9 mouse cellular contexts compared by ENCODE assay signal in the genomic region with DNA sequence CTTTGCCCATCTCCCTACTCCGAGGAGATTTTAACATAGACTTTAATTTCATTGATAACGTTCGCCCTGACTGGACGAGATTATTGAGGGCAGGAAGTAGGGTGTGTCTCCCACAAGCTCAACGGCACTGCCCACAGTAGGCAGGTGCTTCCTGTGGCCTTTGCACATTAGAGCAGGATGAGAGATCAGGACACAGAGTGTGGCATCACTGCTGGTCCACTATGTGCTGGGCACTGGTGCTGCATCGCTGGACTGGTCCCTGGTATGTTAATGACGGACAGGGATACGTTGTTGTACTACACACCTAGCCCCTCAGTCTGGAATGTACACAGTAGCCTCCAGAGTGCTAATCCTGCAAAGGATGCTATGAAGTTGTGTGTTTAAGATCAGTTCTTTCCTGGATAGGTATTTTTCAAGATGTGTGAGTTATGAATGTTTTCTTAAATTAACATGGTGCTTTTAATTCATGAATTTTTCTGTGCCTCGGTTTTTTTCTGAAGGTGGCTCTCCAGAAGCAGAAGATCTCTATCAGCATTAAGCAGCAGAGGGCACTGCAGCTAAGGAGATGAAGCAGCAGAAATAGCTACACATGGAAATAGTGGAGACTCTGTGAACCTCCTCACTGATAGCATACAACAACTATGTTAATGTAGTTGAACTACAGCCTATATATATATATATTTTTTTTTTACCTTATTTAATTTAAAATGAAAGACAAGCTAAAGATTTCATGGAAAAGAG.
A peak's percentile ranks its signal among the peaks of the same experiment; 100 is the strongest.
DNase-seq lines count a peak whose midpoint lies in the region; ATAC-seq and TF ChIP-seq lines count a peak whose summit lies in the region.
"Had no signal": no experiment of that assay in that cellular context is flagged by ENCODE, and none has a peak within 500 bp of the region (broad histone marks: within the 10 kb centered on the region; RNA-seq: fewer than 3 reads in every experiment).

No protein-coding gene starts in this region.

- H3K9ac ChIP-seq in liver, embryonic 12.5 days = peak overlapping the region; percentile 40; the same call in 1 of the 2 replicates
- no peak overlapping the region for H3K9ac ChIP-seq in stomach, postnatal 0 days (ENCODE audit: low read length)
- H3K9ac ChIP-seq: embryonic facial prominence, embryonic 15.5 days had no signal

- peak; percentile 72 for ATAC-seq in liver, embryonic 12.5 days
- 0 out of 2 replicates have a peak, but pooled peaks have one; percentile 26 for ATAC-seq in stomach, postnatal 0 days (ENCODE audit: low FRiP score, low TSS enrichment)

- TF ChIP-seq CTCF in stomach, postnatal 0 days (IDR thresholded peaks at IDR 0.05; ENCODE audit: low read depth) = peak; percentile 78

- no peaks in the 10 kb centered on the region for H3K9me3 ChIP-seq in liver, embryonic 12.5 days (replicated peaks)
- no peaks in the 10 kb centered on the region for H3K9me3 ChIP-seq in stomach, postnatal 0 days (ENCODE audit: control insufficient read depth, low read length)
- H3K9me3 ChIP-seq: embryonic facial prominence, embryonic 15.5 days had no signal

- no peaks in the 10 kb centered on the region for H3K36me3 ChIP-seq in liver, embryonic 12.5 days
- H3K36me3 ChIP-seq in stomach, postnatal 0 days (ENCODE audit: control insufficient read depth, insufficient read depth, low read length) = no peaks in the 10 kb centered on the region
- H3K36me3 ChIP-seq: embryonic facial prominence, embryonic 15.5 days had no signal

- WGBS in liver, embryonic 12.5 days (ENCODE audit: insufficient replicate concordance) = 29% methylated on average over 9 of the region's 9 CpGs
- WGBS in stomach, postnatal 0 days = 53% methylated on average over 9 of the region's 9 CpGs

- TF ChIP-seq EP300 in stomach, postnatal 0 days (optimal IDR thresholded peaks at IDR 0.05) = no peak

- DNase-seq in 3T3-L1 (ENCODE audit: low read depth, low spot score) = peak; percentile 29
- peak; percentile 18 for DNase-seq in Muller cell, postnatal 12 days (ENCODE audit: inconsistent ontology term)
- peak; percentile 64 for DNase-seq in cerebellum, adult 9-11 months
- peak; percentile 38 to 85 for DNase-seq in frontal cortex, adult 2 months (ENCODE audit: extremely low spot score in 1 of 2, low spot score in 1 of 2)
- peak; percentile 54 for DNase-seq in kidney, adult 9 months
- peak; percentile 24 to 64 for DNase-seq in natural killer cell, adult 2 months (ENCODE audit: low spot score in 2 of 2)
- DNase-seq in stomach, postnatal 0 days (ENCODE audit: low spot score) = no peak

- H3K27me3 ChIP-seq in liver, embryonic 12.5 days (replicated peaks) = no peaks in the 10 kb centered on the region
- H3K27me3 ChIP-seq in stomach, postnatal 0 days (ENCODE audit: control insufficient read depth, insufficient read depth, low read length) = no peaks in the 10 kb centered on the region
- H3K27me3 ChIP-seq: embryonic facial prominence, embryonic 15.5 days had no signal

- H3K27ac ChIP-seq in liver, embryonic 12.5 days = no peak overlapping the region; the same call in 1 of the 2 replicates
- no peak overlapping the region for H3K27ac ChIP-seq in stomach, postnatal 0 days (replicated peaks)
- H3K27ac ChIP-seq: embryonic facial prominence, embryonic 15.5 days had no signal

- H3K4me3 ChIP-seq in liver, embryonic 12.5 days = no peak overlapping the region
- no peak overlapping the region for H3K4me3 ChIP-seq in stomach, postnatal 0 days (ENCODE audit: low read depth, low read length)
- H3K4me3 ChIP-seq: embryonic facial prominence, embryonic 15.5 days had no signal

- H3K4me2 ChIP-seq in liver, embryonic 12.5 days = peak overlapping the region; percentile 24
- no peak overlapping the region for H3K4me2 ChIP-seq in stomach, postnatal 0 days (replicated peaks; ENCODE audit: low read depth)
- H3K4me2 ChIP-seq: embryonic facial prominence, embryonic 15.5 days had no signal

- peaks cover 10% of the 10 kb centered on the region for H3K4me1 ChIP-seq in liver, embryonic 12.5 days
- no peaks in the 10 kb centered on the region for H3K4me1 ChIP-seq in stomach, postnatal 0 days (replicated peaks; ENCODE audit: control insufficient read depth, insufficient read depth)
- H3K4me1 ChIP-seq: embryonic facial prominence, embryonic 15.5 days had no signal
